Mouse (Mus musculus) midbrain, embryonic 13.5 days (tissue): Measurements from ENCODE around the gene Ugt1a8. TPM values are rescaled to one million over a fixed set of nuclear protein-coding genes. Genes with fewer than 3 reads are reported as not detected.
A peak's percentile ranks its signal among the peaks of the same experiment; 100 is the strongest.

Source experiments
- ATAC-seq: fragments of 200-750 bp; cut with Nextera tagmentation; 2 replicates; pipeline ENCODE4 v1.8.0; 2017; ENCODE audit warnings: mild to moderate bottlenecking, moderate TSS enrichment, moderate library complexity
- H3K27ac ChIP-seq: fragments of 300-500 bp; sonication (generic); 2 replicates; pipeline ENCODE4 v1.5.1; 2015; ENCODE audit warnings: inconsistent platforms, mild to moderate bottlenecking, moderate library complexity
- H3K27me3 ChIP-seq: fragments of 300-500 bp; sonication (generic); 2 replicates; pipeline ENCODE4 v1.6.1; 2015; ENCODE audit warnings: mild to moderate bottlenecking, inconsistent platforms
- H3K36me3 ChIP-seq: fragments of 300-500 bp; sonication (generic); 2 replicates; pipeline ENCODE4 v1.6.1; 2015; ENCODE audit warnings: mild to moderate bottlenecking, inconsistent platforms
- H3K4me1 ChIP-seq: fragments of 300-500 bp; sonication (generic); replicated peaks from 2 replicates; pipeline ENCODE4 v1.6.1; 2015; ENCODE audit warnings: inconsistent platforms
- H3K4me2 ChIP-seq: fragments of 300-500 bp; sonication (generic); replicated peaks from 2 replicates; pipeline ENCODE4 v1.6.1; 2015; ENCODE audit warnings: moderate library complexity, mild to moderate bottlenecking, inconsistent platforms
- H3K4me3 ChIP-seq: fragments of 300-500 bp; sonication (generic); replicated peaks from 2 replicates; pipeline ENCODE4 v1.5.1; 2015; ENCODE audit warnings: mild to moderate bottlenecking, inconsistent platforms
- H3K9ac ChIP-seq: fragments of 300-500 bp; sonication (generic); replicated peaks from 2 replicates; pipeline ENCODE4 v1.6.1; 2015; ENCODE audit warnings: mild to moderate bottlenecking, inconsistent platforms
- H3K9me3 ChIP-seq: fragments of 300-500 bp; sonication (generic); 2 replicates; pipeline ENCODE4 v1.6.1; 2016; ENCODE audit warnings: mild to moderate bottlenecking, inconsistent platforms
- WGBS: fragments of 180-500 bp; shearing (Covaris S2); methylation state at CpG from one replicate; pipeline ENCODE4 v1.1.7; 2015; 5-methylcytosine and 5-hydroxymethylcytosine counted together
- polyA plus RNA-seq: library from polyadenylated mRNA; unstranded; fragments of >200 nt; fragmentation: Nextera tagmentation; extraction: Ambion mirVana; gene quantifications from 2 replicates; pipeline ENCODE4 v1.2.1, GENCODE M21; 2015

Ugt1a8 gene
- polyA plus RNA-seq, 1 experiment from 2014 or later, result not detected

GRCm38 (mm10) chr1:88235894-88236415 is 148.3 kb downstream of the Ugt1a8 start:
- H3K4me2 ChIP-seq, result no peak overlapping the region
- no peaks in the 10 kb centered on the region for H3K36me3 ChIP-seq
- no peak overlapping the region for H3K9ac ChIP-seq
- no peak overlapping the region for H3K27ac ChIP-seq
- ATAC-seq, result no peak
- H3K27me3 ChIP-seq, result no peaks in the 10 kb centered on the region
- WGBS, result 61% methylated on average over 4 of the region's 4 CpGs
- no peaks in the 10 kb centered on the region for H3K4me1 ChIP-seq
- H3K4me3 ChIP-seq, result no peak overlapping the region
- peaks cover 97% of the 10 kb centered on the region for H3K9me3 ChIP-seq

GRCm38 (mm10) chr1:88237311-88237710 is 149.7 kb downstream of the Ugt1a8 start:
- Histone ChIP-seq H3K27ac (no peak overlapping the region), H3K9ac (no peak overlapping the region), H3K4me1 (no peaks in the 10 kb centered on the region), H3K9me3 (peaks cover 95% of the 10 kb centered on the region), H3K4me2 (no peak overlapping the region), H3K36me3 (no peaks in the 10 kb centered on the region), H3K27me3 (no peaks in the 10 kb centered on the region), H3K4me3 (no peak overlapping the region)
- whole genome bisulfite sequencing, result 79% methylated on average over 5 of the region's 5 CpGs
- no peak for ATAC-seq

GRCm38 (mm10) chr1:88238771-88239170 is 151.2 kb downstream of the Ugt1a8 start:
- no peaks in the 10 kb centered on the region for H3K27me3 ChIP-seq
- no peaks in the 10 kb centered on the region for H3K36me3 ChIP-seq
- H3K4me3 ChIP-seq, result no peak overlapping the region
- H3K4me1 ChIP-seq, result no peaks in the 10 kb centered on the region
- no peak overlapping the region for H3K9ac ChIP-seq
- no peak overlapping the region for H3K27ac ChIP-seq
- H3K4me2 ChIP-seq, result no peak overlapping the region
- WGBS, result 77% methylated on average over 6 of the region's 6 CpGs
- peaks cover 94% of the 10 kb centered on the region for H3K9me3 ChIP-seq
- ATAC-seq, result 0 out of 2 replicates have a peak, but pooled peaks have one; percentile 12

- no peak for ATAC-seq
- Histone ChIP-seq H3K36me3 (no peaks in the 10 kb centered on the region), H3K27me3 (no peaks in the 10 kb centered on the region), H3K4me3 (no peak overlapping the region), H3K9ac (no peak overlapping the region), H3K9me3 (peaks cover 94% of the 10 kb centered on the region), H3K27ac (no peak overlapping the region), H3K4me2 (no peak overlapping the region), H3K4me1 (no peaks in the 10 kb centered on the region)
- 72% methylated on average over 5 of the region's 5 CpGs for WGBS
Measured at GRCm38 (mm10) chr1:88240072-88240471, 152.5 kb downstream of the Ugt1a8 start.

- H3K27ac ChIP-seq, result no peak overlapping the region
- no peaks in the 10 kb centered on the region for H3K4me1 ChIP-seq
- no peak overlapping the region for H3K9ac ChIP-seq
- 75% methylated on average over 4 of the region's 4 CpGs for WGBS
- ATAC-seq, result 0 out of 2 replicates have a peak, but pooled peaks have one; percentile 3
- H3K4me2 ChIP-seq, result no peak overlapping the region
- no peaks in the 10 kb centered on the region for H3K36me3 ChIP-seq
- H3K4me3 ChIP-seq, result no peak overlapping the region
- no peaks in the 10 kb centered on the region for H3K27me3 ChIP-seq
- peaks cover 94% of the 10 kb centered on the region for H3K9me3 ChIP-seq
Measured at GRCm38 (mm10) chr1:88240579-88240978, 153.0 kb downstream of the Ugt1a8 start.

GRCm38 (mm10) chr1:88243861-88244260 is 156.2 kb downstream of the Ugt1a8 start:
- H3K4me2 ChIP-seq, result no peak overlapping the region
- H3K27ac ChIP-seq, result no peak overlapping the region
- no peaks in the 10 kb centered on the region for H3K4me1 ChIP-seq
- H3K27me3 ChIP-seq, result no peaks in the 10 kb centered on the region
- ATAC-seq, result no peak
- 68% methylated on average over 5 of the region's 5 CpGs for WGBS
- no peaks in the 10 kb centered on the region for H3K36me3 ChIP-seq
- H3K9me3 ChIP-seq, result peaks cover 96% of the 10 kb centered on the region
- H3K4me3 ChIP-seq, result no peak overlapping the region
- H3K9ac ChIP-seq, result no peak overlapping the region

- WGBS, result 79% methylated on average over 6 of the region's 6 CpGs
- no peaks in the 10 kb centered on the region for H3K4me1 ChIP-seq
- ATAC-seq, result no peak
- peaks cover 96% of the 10 kb centered on the region for H3K9me3 ChIP-seq
- H3K4me3 ChIP-seq, result no peak overlapping the region
- H3K27me3 ChIP-seq, result no peaks in the 10 kb centered on the region
- H3K27ac ChIP-seq, result no peak overlapping the region
- H3K36me3 ChIP-seq, result no peaks in the 10 kb centered on the region
- no peak overlapping the region for H3K4me2 ChIP-seq
- H3K9ac ChIP-seq, result no peak overlapping the region
Measured at GRCm38 (mm10) chr1:88245881-88246280, 158.3 kb downstream of the Ugt1a8 start.

GRCm38 (mm10) chr1:88246386-88246785 is 158.8 kb downstream of the Ugt1a8 start:
- Histone ChIP-seq H3K27ac (no peak overlapping the region), H3K4me1 (no peaks in the 10 kb centered on the region), H3K9me3 (peaks cover 96% of the 10 kb centered on the region), H3K36me3 (no peaks in the 10 kb centered on the region), H3K9ac (no peak overlapping the region), H3K4me2 (no peak overlapping the region), H3K27me3 (no peaks in the 10 kb centered on the region), H3K4me3 (no peak overlapping the region)
- WGBS, result 43% methylated on average over 6 of the region's 6 CpGs
- ATAC-seq, result no peak

GRCm38 (mm10) chr1:88247660-88248059 is 160.0 kb downstream of the Ugt1a8 start:
- Histone ChIP-seq H3K9me3 (peaks cover 95% of the 10 kb centered on the region), H3K36me3 (no peaks in the 10 kb centered on the region), H3K27me3 (no peaks in the 10 kb centered on the region), H3K27ac (no peak overlapping the region), H3K4me1 (no peaks in the 10 kb centered on the region), H3K9ac (no peak overlapping the region), H3K4me3 (no peak overlapping the region), H3K4me2 (no peak overlapping the region)
- no peak for ATAC-seq
- WGBS, result 48% methylated on average over 2 of the region's 2 CpGs

GRCm38 (mm10) chr1:88248658-88249057 is 161.0 kb downstream of the Ugt1a8 start:
- ATAC-seq, result no peak
- Histone ChIP-seq H3K4me1 (no peaks in the 10 kb centered on the region), H3K27me3 (no peaks in the 10 kb centered on the region), H3K9ac (no peak overlapping the region), H3K36me3 (no peaks in the 10 kb centered on the region), H3K27ac (no peak overlapping the region), H3K4me3 (no peak overlapping the region), H3K4me2 (no peak overlapping the region), H3K9me3 (peaks cover 96% of the 10 kb centered on the region)
- 71% methylated on average over 4 of the region's 4 CpGs for WGBS

- WGBS, result 76% methylated on average over 7 of the region's 7 CpGs
- Histone ChIP-seq H3K27ac (no peak overlapping the region), H3K4me1 (no peaks in the 10 kb centered on the region), H3K9ac (no peak overlapping the region), H3K36me3 (no peaks in the 10 kb centered on the region), H3K4me3 (no peak overlapping the region), H3K9me3 (peaks cover 96% of the 10 kb centered on the region), H3K27me3 (no peaks in the 10 kb centered on the region), H3K4me2 (no peak overlapping the region)
- no peak for ATAC-seq
Measured at GRCm38 (mm10) chr1:88249596-88249995, 162.0 kb downstream of the Ugt1a8 start.

GRCm38 (mm10) chr1:88250023-88250422 is 162.4 kb downstream of the Ugt1a8 start:
- Histone ChIP-seq H3K9me3 (peaks cover 96% of the 10 kb centered on the region), H3K4me2 (no peak overlapping the region), H3K27me3 (no peaks in the 10 kb centered on the region), H3K9ac (no peak overlapping the region), H3K4me3 (no peak overlapping the region), H3K36me3 (no peaks in the 10 kb centered on the region), H3K27ac (no peak overlapping the region), H3K4me1 (no peaks in the 10 kb centered on the region)
- whole genome bisulfite sequencing, result 82% methylated on average over 5 of the region's 5 CpGs
- no peak for ATAC-seq

GRCm38 (mm10) chr1:88253106-88253505 is 165.5 kb downstream of the Ugt1a8 start:
- peaks cover 97% of the 10 kb centered on the region for H3K9me3 ChIP-seq
- H3K4me3 ChIP-seq, result no peak overlapping the region
- no peaks in the 10 kb centered on the region for H3K4me1 ChIP-seq
- no peaks in the 10 kb centered on the region for H3K36me3 ChIP-seq
- 75% methylated on average over 8 of the region's 8 CpGs for WGBS
- H3K27me3 ChIP-seq, result no peaks in the 10 kb centered on the region
- H3K4me2 ChIP-seq, result no peak overlapping the region
- H3K9ac ChIP-seq, result no peak overlapping the region
- H3K27ac ChIP-seq, result no peak overlapping the region
- ATAC-seq, result no peak
